Comparison of ENCODE assay signal across 16 mouse cellular contexts in genomic region chr5:136533371-136534276, GRCm38 (mm10). TPM values are rescaled to one million over a fixed set of nuclear protein-coding genes. Genes with fewer than 3 reads are reported as not detected.
A peak's percentile ranks its signal among the peaks of the same experiment; 100 is the strongest.
DNase-seq lines count a peak whose midpoint lies in the region; ATAC-seq and TF ChIP-seq lines count a peak whose summit lies in the region.
"Had no signal": no experiment of that assay in that cellular context is flagged by ENCODE, and none has a peak within 500 bp of the region (broad histone marks: within the 10 kb centered on the region; RNA-seq: fewer than 3 reads in every experiment).

No protein-coding gene starts in this region.

- peaks cover 27% of the 10 kb centered on the region for H3K4me1 ChIP-seq in kidney, embryonic 14.5 days (ENCODE audit: control insufficient read depth, insufficient read depth, low read length)
- peaks cover 75% of the 10 kb centered on the region for H3K4me1 ChIP-seq in bone marrow macrophage, adult 2 months (ENCODE audit: control insufficient read depth, insufficient read depth, low read length)
- H3K4me1 ChIP-seq in kidney, adult 2 months (ENCODE audit: control insufficient read depth, insufficient read depth, low read length): peaks cover 63% of the 10 kb centered on the region

- no peak for TF ChIP-seq POLR2A in bone marrow macrophage, adult 2 months (IDR thresholded peaks at IDR 0.05; ENCODE audit: borderline replicate concordance, low read depth, low read length)
- no peak for TF ChIP-seq POLR2A in kidney, adult 2 months (IDR thresholded peaks at IDR 0.05; ENCODE audit: low read depth, low read length)

- H3K36me3 ChIP-seq in kidney, embryonic 14.5 days (ENCODE audit: control insufficient read depth, insufficient read depth, low read length): no peaks in the 10 kb centered on the region
- no peaks in the 10 kb centered on the region for H3K36me3 ChIP-seq in kidney, adult 2 months (ENCODE audit: control insufficient read depth, insufficient read depth, low read length)
- H3K36me3 ChIP-seq: heart, embryonic 13.5 days; limb, embryonic 10.5 days; midbrain, embryonic 15.5 days; neural tube, embryonic 12.5 days had no signal

- no peak overlapping the region for H3K27ac ChIP-seq in kidney, embryonic 14.5 days (ENCODE audit: low read depth, low read length)
- peak overlapping the region; percentile 50 for H3K27ac ChIP-seq in bone marrow macrophage, adult 2 months (ENCODE audit: insufficient read depth, low read depth, low read length)
- H3K27ac ChIP-seq in kidney, adult 2 months (ENCODE audit: insufficient read depth, low read depth, low read length): peak overlapping the region; percentile 76
- H3K27ac ChIP-seq: heart, embryonic 13.5 days; limb, embryonic 10.5 days; midbrain, embryonic 15.5 days; neural tube, embryonic 12.5 days had no signal

- no peak for ATAC-seq in kidney, embryonic 14.5 days (ENCODE audit: low FRiP score, low TSS enrichment)
- ATAC-seq: CD4-positive, CD25-positive, alpha-beta regulatory T cell, adult 4 months; midbrain, embryonic 15.5 days had no signal

- peak; percentile 78 for DNase-seq in kidney, adult 11 months
- peak; percentile 90 for DNase-seq in kidney, adult 2 months
- DNase-seq in lung, postnatal 10 days: peak; percentile 22
- DNase-seq in left cerebral cortex, adult 8-10 months (ENCODE audit: low spot score in 2 of 2): no peak
- no peak for DNase-seq in layer of hippocampus, postnatal 10 days (ENCODE audit: low spot score in 2 of 2)
- DNase-seq in cerebellum, postnatal 14 days: no peak
- DNase-seq: cerebellum, postnatal 25 days; layer of hippocampus, adult 9-11 months; thymus, postnatal 36 days had no signal

- no peak for TF ChIP-seq CTCF in bone marrow macrophage, adult 2 months (IDR thresholded peaks at IDR 0.05; ENCODE audit: low read depth, low read length)
- TF ChIP-seq CTCF in kidney, adult 2 months (conservative IDR thresholded peaks at IDR 0.05; ENCODE audit: insufficient read depth, insufficient read length, low read depth, low read length): no peak

- H3K27me3 ChIP-seq in kidney, embryonic 14.5 days (ENCODE audit: control insufficient read depth, insufficient read depth, low read length): no peaks in the 10 kb centered on the region
- no peaks in the 10 kb centered on the region for H3K27me3 ChIP-seq in kidney, adult 2 months (replicated peaks; ENCODE audit: control insufficient read depth, insufficient read depth, low read length)
- H3K27me3 ChIP-seq: heart, embryonic 13.5 days; midbrain, embryonic 15.5 days; neural tube, embryonic 12.5 days had no signal

- WGBS in kidney, embryonic 14.5 days: 65% methylated on average over 11 of the region's 11 CpGs
- 24% methylated on average over 11 of the region's 11 CpGs for WGBS in kidney, adult 2 months

- no peaks in the 10 kb centered on the region for H3K9me3 ChIP-seq in kidney, embryonic 14.5 days (ENCODE audit: control insufficient read depth, low read length)
- H3K9me3 ChIP-seq: heart, embryonic 13.5 days; limb, embryonic 10.5 days; midbrain, embryonic 15.5 days; neural tube, embryonic 12.5 days had no signal

- no peak overlapping the region for H3K4me3 ChIP-seq in kidney, embryonic 14.5 days (ENCODE audit: low read length)
- H3K4me3 ChIP-seq in bone marrow macrophage, adult 2 months (ENCODE audit: insufficient read depth, low read length): no peak overlapping the region
- no peak overlapping the region for H3K4me3 ChIP-seq in kidney, adult 2 months (ENCODE audit: insufficient read depth, low read depth, low read length)
- H3K4me3 ChIP-seq: heart, embryonic 13.5 days; limb, embryonic 10.5 days; midbrain, embryonic 15.5 days; neural tube, embryonic 12.5 days had no signal

- no peak overlapping the region for H3K4me2 ChIP-seq in kidney, embryonic 14.5 days (replicated peaks; ENCODE audit: low read depth, low read length)
- H3K4me2 ChIP-seq: heart, embryonic 13.5 days; midbrain, embryonic 15.5 days; neural tube, embryonic 12.5 days had no signal

- no peak overlapping the region for H3K9ac ChIP-seq in kidney, embryonic 14.5 days (ENCODE audit: low read depth, low read length)
- H3K9ac ChIP-seq: heart, embryonic 13.5 days; midbrain, embryonic 15.5 days; neural tube, embryonic 12.5 days had no signal

RNA-seq across cellular contexts. Expression of gene Cux1, which starts 33.7 kb away (rescaled TPM):
- 80.6 and 105 TPM in 2 replicates for polyA plus RNA-seq in kidney, embryonic 14.5 days (2014; fragmentation: Nextera tagmentation; extraction: Ambion mirVana)
- 130 and 149 TPM in 2 replicates for polyA plus RNA-seq in bone marrow macrophage, adult 2 months (2012; ENCODE audit: insufficient read depth, insufficient read length, missing spikeins)
- 126 and 136 TPM in 2 replicates for polyA plus RNA-seq in kidney, adult 2 months (2012; rRNA removed)
- total RNA-seq in left cerebral cortex, adult 8-10 months (2022): 100 to 1,000 TPM; 101 to 114 (median 107) TPM
- 10 to 100 TPM; 53.3 to 56.6 TPM for total RNA-seq in layer of hippocampus, postnatal 10 days (2021)

Comparison
In these comparisons a context has a peak if more than half of its experiments do, and no peak if none do; other contexts are left out.
1. DNase-seq: peak in kidney, adult 11 months (single experiment), kidney, adult 2 months (single experiment) and lung, postnatal 10 days (single experiment); none in left cerebral cortex, adult 8-10 months (0 of 2), layer of hippocampus, postnatal 10 days (0 of 2) and cerebellum, postnatal 14 days (0 of 2).